Mouse (Mus musculus) CD4-positive, CD25-positive, alpha-beta regulatory T cell (primary cell): ENCODE data around the gene Ttc5. TPM values are rescaled to one million over a fixed set of nuclear protein-coding genes. Genes with fewer than 3 reads are reported as not detected.

Experiments
- polyA plus RNA-seq: library from polyadenylated mRNA; unstranded; fragments of 100-300 nt; shearing (Covaris generic); gene quantifications from one replicate; pipeline ENCODE4 v1.2.1, GENCODE M21; 2017

The Ttc5 gene
- polyA plus RNA-seq, result 119 TPM

DNA sequence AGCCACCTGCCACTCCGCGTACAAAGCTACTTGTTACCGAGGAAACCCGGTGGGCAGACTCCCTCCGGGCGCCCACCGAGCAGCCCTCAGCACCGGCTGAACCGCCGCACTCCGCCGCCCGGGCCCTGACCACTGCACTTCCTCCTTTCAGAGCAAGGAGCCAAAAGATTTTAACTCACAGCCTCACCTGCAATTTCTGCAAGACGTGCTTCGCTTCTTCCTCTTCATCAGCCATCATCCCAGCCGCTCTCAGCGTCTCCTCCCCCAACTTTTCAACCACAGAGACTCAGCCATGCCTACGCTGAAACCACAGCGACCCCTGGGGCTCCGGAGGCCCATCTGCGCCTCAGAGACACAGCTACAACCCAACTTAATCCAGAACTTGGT lies at the start of gene Ttc5:
Gene Ttc5, minus strand, starts transcription at position 269 of the 387 bp plus-strand sequence.

GRCm38 (mm10) chr14:50807487-50808072 lies 22.3 kb upstream of the Ttc5 start, which contains the start of the genes Ccnb1ip1 and Parp2:
Gene Ccnb1ip1 (minus strand): TSS chr14:50807732.
Gene Parp2 (plus strand): TSS chr14:50807841.

GRCm38 (mm10) chr14:50744994-50745393 lies 40.3 kb downstream of the Ttc5 start, which contains the start of gene Olfr749:
Gene Olfr749 (minus strand): TSS chr14:50745094.

Other genes starting within 250 kb of the Ttc5 start
- not detected for gene Olfr744, start 170.6 kb downstream of the Ttc5 start, polyA plus RNA-seq
- not detected for gene Olfr745, start 146.1 kb downstream of the Ttc5 start, polyA plus RNA-seq
- gene Olfr746, start 138.4 kb downstream of the Ttc5 start, polyA plus RNA-seq, result not detected
- gene Olfr747, start 92.3 kb downstream of the Ttc5 start, polyA plus RNA-seq, result not detected
- 0.08 TPM for gene Olfr748, start 78.1 kb downstream of the Ttc5 start, polyA plus RNA-seq
- gene Olfr749, start 40.4 kb downstream of the Ttc5 start, polyA plus RNA-seq, result 0.18 TPM
- not detected for gene Ccnb1ip1, start 22.2 kb upstream of the Ttc5 start, polyA plus RNA-seq
- gene Parp2, start 22.3 kb upstream of the Ttc5 start, polyA plus RNA-seq, result 78.8 TPM
- 20.9 TPM for gene Tep1, start 85.0 kb upstream of the Ttc5 start, polyA plus RNA-seq
- 0.12 TPM for gene Klhl33, start 112.0 kb upstream of the Ttc5 start, polyA plus RNA-seq
- 106 TPM for gene Osgep, start 139.4 kb upstream of the Ttc5 start, polyA plus RNA-seq
- 67.8 TPM for gene Apex1, start 139.4 kb upstream of the Ttc5 start, polyA plus RNA-seq
- 76.7 TPM for gene Pip4p1, start 145.3 kb upstream of the Ttc5 start, polyA plus RNA-seq
- gene Pnp, start 145.6 kb upstream of the Ttc5 start, polyA plus RNA-seq, result 45.5 TPM
- gene Gm49342, start 159.0 kb upstream of the Ttc5 start, polyA plus RNA-seq, result not detected
- 0.36 TPM for gene Pnp2, start 170.5 kb upstream of the Ttc5 start, polyA plus RNA-seq
- gene Rnase10, start 222.2 kb upstream of the Ttc5 start, polyA plus RNA-seq, result not detected